Mouse (Mus musculus) CH12.LX (cell line): ENCODE measurements at regions not wholly inside any gene's neighbourhood (a gene's known extent, or its start where the extent isn't known, plus 50 kb on each side); places are given as distances from the start of the nearest gene placed in this dataset.

ENCODE experiments used
- HCFC1 ChIP-seq: IDR thresholded peaks from 2 replicates; pipeline ENCODE4 v1.6.1; 2012; ENCODE audit warnings: low read depth, mild to moderate bottlenecking, inconsistent platforms, low read length, improper control_type of control experiment
- IRF4 ChIP-seq: IDR thresholded peaks from 2 replicates; pipeline ENCODE4 v1.6.1; 2014; ENCODE audit warnings: low read depth, mild to moderate bottlenecking, inconsistent platforms, low read length, improper control_type of control experiment
- KAT2A ChIP-seq: IDR thresholded peaks from 2 replicates; pipeline ENCODE4 v1.6.1; 2012; ENCODE audit warnings: low read length, improper control_type of control experiment, inconsistent platforms; ENCODE audit not compliant: insufficient replicate concordance

GRCm38 (mm10) chr1:44395538-44395937, 155.8 kb upstream of the Gulp1 start:
- TF ChIP-seq IRF4 = no peak
- TF ChIP-seq KAT2A = no peak
- no peak for TF ChIP-seq HCFC1
